Mouse (Mus musculus) NIH3T3 (cell line): ENCODE data around the gene 1700092M07Rik.

Experiments used
- DNase-seq: peaks from one replicate; pipeline ENCODE4 v3.0.0-alpha.2; 2012; ENCODE audit warnings: low read depth

1700092M07Rik gene

GRCm38 (mm10) chr19:8742176-8742575 is 1.7 kb downstream of the 1700092M07Rik start:
- no peak for DNase-seq

- no peak for DNase-seq
Measured at GRCm38 (mm10) chr19:8745382-8745781, 4.9 kb downstream of the 1700092M07Rik start.

- DNase-seq, result peak; percentile 67
Measured at GRCm38 (mm10) chr19:8747368-8747767, 6.8 kb downstream of the 1700092M07Rik start.

- peak; percentile 18 for DNase-seq
Measured at GRCm38 (mm10) chr19:8755652-8756051, 15.1 kb downstream of the 1700092M07Rik start.

- DNase-seq, result peak; percentile 99
Measured at GRCm38 (mm10) chr19:8756635-8757387, 16.3 kb downstream of the 1700092M07Rik start, which contains the start of gene Nxf1. Gene Nxf1 (plus strand): TSS chr19:8757073.

- peak; percentile 17 for DNase-seq
Measured at GRCm38 (mm10) chr19:8757471-8757998, 17.0 kb downstream of the 1700092M07Rik start.

- no peak for DNase-seq
Measured at GRCm38 (mm10) chr19:8758899-8759298, 18.4 kb downstream of the 1700092M07Rik start.

GRCm38 (mm10) chr19:8760757-8761156 is 20.2 kb downstream of the 1700092M07Rik start:
- DNase-seq, result no peak

- DNase-seq, result no peak
Measured at GRCm38 (mm10) chr19:8763276-8763675, 22.8 kb downstream of the 1700092M07Rik start.

GRCm38 (mm10) chr19:8765562-8765961 is 25.0 kb downstream of the 1700092M07Rik start:
- no peak for DNase-seq

GRCm38 (mm10) chr19:8770567-8771270 is 30.2 kb downstream of the 1700092M07Rik start, which contains the start of gene Tmem223:
Gene Tmem223 (plus strand): TSS chr19:8770996.
- DNase-seq, result no peak

- DNase-seq, result no peak
Measured at GRCm38 (mm10) chr19:8772996-8773395, 32.5 kb downstream of the 1700092M07Rik start.

- peak; percentile 22 for DNase-seq
Measured at GRCm38 (mm10) chr19:8773409-8773808, 32.9 kb downstream of the 1700092M07Rik start.

GRCm38 (mm10) chr19:8774086-8774835 is 33.7 kb downstream of the 1700092M07Rik start, which contains the start of gene Tmem179b:
Gene Tmem179b (minus strand): TSS chr19:8774467.
- peak; percentile 98 for DNase-seq

- DNase-seq, result peak; percentile 34
Measured at GRCm38 (mm10) chr19:8774951-8775421, 34.5 kb downstream of the 1700092M07Rik start.

GRCm38 (mm10) chr19:8786008-8786781 is 45.7 kb downstream of the 1700092M07Rik start, which contains the start of gene Taf6l:
Gene Taf6l (minus strand): TSS chr19:8786417.
- DNase-seq, result peak; percentile 96

GRCm38 (mm10) chr19:8788521-8788920 is 48.0 kb downstream of the 1700092M07Rik start:
- DNase-seq, result no peak

GRCm38 (mm10) chr19:8789171-8789570 is 48.7 kb downstream of the 1700092M07Rik start:
- DNase-seq, result no peak

GRCm38 (mm10) chr19:8790171-8790570 is 49.7 kb downstream of the 1700092M07Rik start:
- DNase-seq, result no peak
